Mouse (Mus musculus) embryonic facial prominence, embryonic 14.5 days (tissue): ENCODE data around the gene Lmf1. TPM values are rescaled to one million over a fixed set of nuclear protein-coding genes. Genes with fewer than 3 reads are reported as not detected.

Source experiments
- ATAC-seq: fragments of 200-750 bp; cut with Nextera tagmentation; 2 replicates; pipeline ENCODE4 v1.8.0; 2017; ENCODE audit warnings: low read depth, moderate number of reproducible peaks, moderate TSS enrichment
- DNase-seq: peaks from one replicate; pipeline ENCODE4 v3.0.0-alpha.2; 2015; ENCODE audit warnings: low spot score
- H3K27ac ChIP-seq: fragments of 300-500 bp; sonication (generic); replicated peaks from 2 replicates; pipeline ENCODE4 v1.5.1; 2014; ENCODE audit warnings: low read depth, mild to moderate bottlenecking, low read length, moderate library complexity
- H3K27me3 ChIP-seq: fragments of 300-500 bp; sonication (generic); replicated peaks from 2 replicates; pipeline ENCODE4 v1.6.1; 2014; ENCODE audit warnings: low read length; ENCODE audit not compliant: control insufficient read depth, insufficient read depth
- H3K36me3 ChIP-seq: fragments of 300-500 bp; sonication (generic); 2 replicates; pipeline ENCODE4 v1.6.1; 2014; ENCODE audit warnings: low read length, mixed read lengths; ENCODE audit not compliant: control insufficient read depth, insufficient read depth
- H3K4me1 ChIP-seq: fragments of 300-500 bp; sonication (generic); 2 replicates; pipeline ENCODE4 v1.6.1; 2014; ENCODE audit warnings: antibody characterized with exemption, low read length; ENCODE audit not compliant: control insufficient read depth, insufficient read depth
- H3K4me2 ChIP-seq: fragments of 300-500 bp; sonication (generic); 2 replicates; pipeline ENCODE4 v1.6.1; 2014; ENCODE audit warnings: low read depth, mild to moderate bottlenecking, low read length, moderate library complexity, mixed read lengths
- H3K4me3 ChIP-seq: fragments of 300-500 bp; sonication (generic); 2 replicates; pipeline ENCODE4 v1.5.1; 2014; ENCODE audit warnings: low read depth, mild to moderate bottlenecking, low read length
- H3K9ac ChIP-seq: fragments of 300-500 bp; sonication (generic); 2 replicates; pipeline ENCODE4 v1.6.1; 2014; ENCODE audit warnings: low read depth, mild to moderate bottlenecking, low read length, moderate library complexity, mixed read lengths
- H3K9me3 ChIP-seq: fragments of 300-500 bp; sonication (generic); 2 replicates; pipeline ENCODE4 v1.6.1; 2016; ENCODE audit warnings: low read length; ENCODE audit not compliant: control insufficient read depth
- WGBS: fragments of 180-500 bp; shearing (Covaris S2); extraction: QIAGEN DNeasy Blood & Tissue Kit; methylation state at CpG from one replicate; pipeline ENCODE4 v1.1.7; 2014; 5-methylcytosine and 5-hydroxymethylcytosine counted together
- polyA plus RNA-seq: library from polyadenylated mRNA; unstranded; fragments of >200 nt; fragmentation: Nextera tagmentation; extraction: Ambion mirVana; gene quantifications from 2 replicates; pipeline ENCODE4 v1.2.1, GENCODE M21; 2014

Lmf1 gene
- polyA plus RNA-seq, 1 experiment from 2014 or later = 27.3 TPM

- H3K4me2 ChIP-seq = no peak overlapping the region
- WGBS = 71% methylated on average over 4 of the region's 4 CpGs
- H3K4me3 ChIP-seq = no peak overlapping the region
- no peak overlapping the region for H3K9ac ChIP-seq
- H3K9me3 ChIP-seq = no peaks in the 10 kb centered on the region
- no peak overlapping the region for H3K27ac ChIP-seq
- H3K4me1 ChIP-seq = 0 out of 2 replicates have a peak, but pooled peaks cover 4% of the 10 kb centered on the region
- no peak for ATAC-seq
- DNase-seq = no peak
- no peaks in the 10 kb centered on the region for H3K27me3 ChIP-seq
- peaks cover 23% of the 10 kb centered on the region for H3K36me3 ChIP-seq
These were observed 4.2 kb downstream of the Lmf1 start for GRCm38 (mm10) chr17:25583099-25583498.

GRCm38 (mm10) chr17:25583858-25584257 lies 5.0 kb downstream of the Lmf1 start:
- no peak overlapping the region for H3K9ac ChIP-seq
- no peak overlapping the region for H3K4me2 ChIP-seq
- no peak overlapping the region for H3K4me3 ChIP-seq
- 75% methylated on average over 8 of the region's 8 CpGs for WGBS
- H3K36me3 ChIP-seq = peaks cover 31% of the 10 kb centered on the region
- no peak for DNase-seq
- H3K27me3 ChIP-seq = no peaks in the 10 kb centered on the region
- H3K4me1 ChIP-seq = 0 out of 2 replicates have a peak, but pooled peaks cover 4% of the 10 kb centered on the region
- ATAC-seq = no peak
- no peak overlapping the region for H3K27ac ChIP-seq
- H3K9me3 ChIP-seq = no peaks in the 10 kb centered on the region

- WGBS = 95% methylated on average over 9 of the region's 9 CpGs
- H3K4me3 ChIP-seq = no peak overlapping the region
- H3K9me3 ChIP-seq = no peaks in the 10 kb centered on the region
- no peak for DNase-seq
- H3K9ac ChIP-seq = no peak overlapping the region
- no peaks in the 10 kb centered on the region for H3K27me3 ChIP-seq
- ATAC-seq = no peak
- H3K4me1 ChIP-seq = 0 out of 2 replicates have a peak, but pooled peaks cover 3% of the 10 kb centered on the region
- no peak overlapping the region for H3K27ac ChIP-seq
- H3K36me3 ChIP-seq = peaks cover 39% of the 10 kb centered on the region
- no peak overlapping the region for H3K4me2 ChIP-seq
These were observed 5.8 kb downstream of the Lmf1 start for GRCm38 (mm10) chr17:25584646-25585045.

GRCm38 (mm10) chr17:25590068-25590467 lies 11.2 kb downstream of the Lmf1 start:
- H3K9me3 ChIP-seq = no peaks in the 10 kb centered on the region
- WGBS = 95% methylated on average over 6 of the region's 6 CpGs
- no peak overlapping the region for H3K4me3 ChIP-seq
- H3K36me3 ChIP-seq = peaks cover 53% of the 10 kb centered on the region
- peaks cover 18% of the 10 kb centered on the region for H3K4me1 ChIP-seq
- no peaks in the 10 kb centered on the region for H3K27me3 ChIP-seq
- DNase-seq (no peak), ATAC-seq (no peak)
- no peak overlapping the region for H3K9ac ChIP-seq
- no peak overlapping the region for H3K27ac ChIP-seq
- no peak overlapping the region for H3K4me2 ChIP-seq

GRCm38 (mm10) chr17:25590985-25591384 lies 12.1 kb downstream of the Lmf1 start:
- ATAC-seq = no peak
- H3K27ac ChIP-seq = no peak overlapping the region
- no peaks in the 10 kb centered on the region for H3K9me3 ChIP-seq
- H3K36me3 ChIP-seq = peaks cover 45% of the 10 kb centered on the region
- H3K9ac ChIP-seq = no peak overlapping the region
- WGBS = 87% methylated on average over 4 of the region's 4 CpGs
- no peak for DNase-seq
- H3K4me1 ChIP-seq = peaks cover 18% of the 10 kb centered on the region
- H3K27me3 ChIP-seq = no peaks in the 10 kb centered on the region
- no peak overlapping the region for H3K4me2 ChIP-seq
- H3K4me3 ChIP-seq = no peak overlapping the region

- H3K9ac ChIP-seq = no peak overlapping the region
- no peak overlapping the region for H3K4me2 ChIP-seq
- H3K27ac ChIP-seq = no peak overlapping the region
- H3K4me3 ChIP-seq = no peak overlapping the region
- WGBS = 75% methylated on average over 6 of the region's 6 CpGs
- H3K4me1 ChIP-seq = peaks cover 18% of the 10 kb centered on the region
- H3K27me3 ChIP-seq = no peaks in the 10 kb centered on the region
- no peak for ATAC-seq
- DNase-seq = no peak
- H3K36me3 ChIP-seq = peaks cover 44% of the 10 kb centered on the region; the same call in 1 of the 2 replicates
- H3K9me3 ChIP-seq = no peaks in the 10 kb centered on the region
These were observed 13.5 kb downstream of the Lmf1 start for GRCm38 (mm10) chr17:25592336-25592735.

GRCm38 (mm10) chr17:25593411-25594261 lies 14.8 kb downstream of the Lmf1 start:
- Histone ChIP-seq H3K4me3 (no peak overlapping the region), H3K36me3 (peaks cover 36% of the 10 kb centered on the region; the same call in 1 of the 2 replicates), H3K27me3 (no peaks in the 10 kb centered on the region), H3K4me2 (no peak overlapping the region), H3K4me1 (peaks cover 18% of the 10 kb centered on the region), H3K9ac (no peak overlapping the region; the same call in 1 of the 2 replicates), H3K27ac (peak overlapping the region; percentile 65), H3K9me3 (no peaks in the 10 kb centered on the region)
- ATAC-seq = peak; percentile 60; the same call in 1 of the 2 replicates
- 19% methylated on average over 22 of the region's 22 CpGs for WGBS
- peak; percentile 72 for DNase-seq

GRCm38 (mm10) chr17:25595495-25595894 lies 16.6 kb downstream of the Lmf1 start:
- Histone ChIP-seq H3K4me3 (no peak overlapping the region), H3K4me1 (peaks cover 18% of the 10 kb centered on the region), H3K36me3 (peaks cover 17% of the 10 kb centered on the region; the same call in 1 of the 2 replicates), H3K27me3 (no peaks in the 10 kb centered on the region), H3K4me2 (no peak overlapping the region), H3K27ac (no peak overlapping the region), H3K9ac (no peak overlapping the region), H3K9me3 (no peaks in the 10 kb centered on the region)
- WGBS = 82% methylated on average over 5 of the region's 5 CpGs
- DNase-seq = no peak
- no peak for ATAC-seq
